Mouse (Mus musculus): ENCODE measurements around the gene Kmo. TPM values are rescaled to one million over a fixed set of nuclear protein-coding genes. Genes with fewer than 3 reads are reported as not detected.
A peak's percentile ranks its signal among the peaks of the same experiment; 100 is the strongest.

The Kmo gene
- polyA plus RNA-seq, 1 experiment = 11.4 TPM

DNA sequence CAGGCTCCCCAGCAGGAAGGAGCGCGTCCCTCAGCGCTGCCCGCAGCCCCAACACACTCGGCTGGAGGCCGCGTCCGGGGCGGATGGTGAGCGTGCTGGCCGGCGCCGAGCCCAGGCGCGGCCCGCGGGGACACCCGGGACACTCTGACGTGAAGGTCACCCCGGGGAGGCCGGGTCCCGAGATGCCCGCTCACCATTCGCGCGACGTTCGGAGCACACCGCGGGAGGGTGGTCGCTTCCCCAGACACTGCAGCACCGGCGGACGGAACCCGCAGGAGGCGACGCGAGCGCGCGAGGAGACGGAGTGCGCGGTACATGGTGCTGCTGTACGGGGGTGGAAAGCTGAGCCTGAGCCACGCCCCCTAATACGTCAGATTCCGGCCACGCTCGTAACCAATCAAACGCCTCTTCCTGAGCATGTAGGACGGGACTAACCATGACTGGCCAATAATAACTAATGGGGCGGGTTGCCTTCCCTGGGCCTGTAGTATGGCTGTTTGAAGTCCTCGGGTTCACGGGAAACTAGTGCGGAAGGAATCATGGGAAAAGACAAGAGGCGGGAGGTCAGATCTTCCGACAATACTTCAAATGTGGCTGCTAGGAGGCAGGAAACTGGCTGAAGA is 5.2 kb downstream of the Kmo start, which contains the start of gene Fh1:
TSS of gene Fh1 (minus strand) at position 379 of the 623 bp plus-strand sequence.
- Histone ChIP-seq H3K27ac (ENCODE audit: control insufficient read depth, insufficient read depth, low read depth, low read length, poor library complexity) (peak within 1 kb of the TSS; percentile 59), H3K4me1 (ENCODE audit: control insufficient read depth, insufficient read depth, low read length) (peaks cover 3% of the 10 kb centered on the region), H3K4me3 (replicated peaks; ENCODE audit: control insufficient read depth, low read depth, low read length) (peak within 1 kb of the TSS; percentile 87)
- TF ChIP-seq CTCF (IDR thresholded peaks at IDR 0.05; ENCODE audit: control insufficient read depth, insufficient read depth, low read length) (peak; percentile 9; the same call in 1 of the 2 replicates), POLR2A (IDR thresholded peaks at IDR 0.05; ENCODE audit: borderline replicate concordance, control insufficient read depth, low read depth, low read length) (peak; percentile 96)
- WGBS = under 1% methylated on average over 57 of the region's 58 CpGs

DNA sequence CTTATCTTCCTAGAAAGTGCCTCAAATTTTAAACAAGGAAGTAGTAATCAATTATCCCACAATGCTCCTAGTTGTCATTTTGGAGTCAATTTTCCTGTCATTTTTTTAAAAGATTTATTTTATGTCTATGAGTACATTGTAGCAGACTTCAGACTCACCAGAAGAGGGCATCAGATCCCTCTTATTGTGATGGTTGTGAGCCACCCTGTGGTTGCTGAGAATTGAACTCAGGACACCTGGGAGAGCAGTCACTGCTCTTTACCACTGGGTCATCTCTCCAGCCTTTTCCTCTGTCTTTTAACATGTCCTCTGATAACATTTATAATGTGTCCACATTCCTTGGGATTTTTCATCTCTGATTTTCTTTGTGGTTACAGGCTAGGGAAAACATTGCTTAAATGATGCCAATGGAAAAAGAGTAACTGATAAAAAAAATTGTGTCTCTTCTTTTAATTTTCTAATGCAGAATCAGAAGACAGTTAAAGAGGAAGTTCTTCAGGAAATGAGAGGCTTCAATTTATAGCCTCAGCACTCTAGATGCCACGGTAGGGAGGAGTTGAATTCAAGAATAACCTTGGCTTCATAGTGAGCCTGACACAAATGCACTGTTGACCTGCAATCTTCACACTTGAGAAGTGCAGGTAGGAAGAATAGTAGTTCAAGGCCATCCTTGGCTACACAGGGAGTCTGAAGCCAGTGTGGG is 6.0 kb downstream of the Kmo start:
- TF ChIP-seq CTCF (IDR thresholded peaks at IDR 0.05; ENCODE audit: control insufficient read depth, insufficient read depth, low read length) = peak; percentile 50; the same call in 1 of the 2 replicates
- no peak for TF ChIP-seq POLR2A (IDR thresholded peaks at IDR 0.05; ENCODE audit: borderline replicate concordance, control insufficient read depth, low read depth, low read length)
- Histone ChIP-seq H3K4me3 (replicated peaks; ENCODE audit: control insufficient read depth, low read depth, low read length) (peak overlapping the region; percentile 87), H3K4me1 (ENCODE audit: control insufficient read depth, insufficient read depth, low read length) (peaks cover 3% of the 10 kb centered on the region), H3K27ac (ENCODE audit: control insufficient read depth, insufficient read depth, low read depth, low read length, poor library complexity) (no peak overlapping the region; the same call in 1 of the 2 replicates)
- WGBS = 2% methylated on average over 1 of the region's 1 CpGs

DNA sequence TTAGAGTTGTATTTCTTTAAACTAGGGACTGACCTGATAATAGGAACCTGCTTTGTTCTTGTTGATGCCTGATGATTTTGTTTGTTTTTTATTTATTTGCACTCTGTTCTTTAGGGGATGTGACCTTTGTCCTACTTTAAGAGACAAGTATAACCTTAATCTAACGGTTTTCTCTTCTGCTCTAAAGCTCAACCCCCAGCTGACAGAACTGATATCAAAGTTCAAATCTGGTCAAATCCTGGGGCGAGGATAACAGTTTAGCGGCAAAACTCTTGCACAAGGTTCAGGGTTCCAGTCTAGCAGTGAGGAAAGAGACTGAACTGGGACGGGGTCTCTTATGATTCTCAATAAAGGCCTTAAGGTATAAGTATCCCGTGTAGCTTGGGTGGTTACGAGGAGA is 9.1 kb downstream of the Kmo start:
- TF ChIP-seq CTCF (IDR thresholded peaks at IDR 0.05; ENCODE audit: control insufficient read depth, insufficient read depth, low read length) (no peak), POLR2A (IDR thresholded peaks at IDR 0.05; ENCODE audit: borderline replicate concordance, control insufficient read depth, low read depth, low read length) (no peak)
- 79% methylated on average over 6 of the region's 6 CpGs for WGBS
- H3K4me1 ChIP-seq (ENCODE audit: control insufficient read depth, insufficient read depth, low read length) = peaks cover 3% of the 10 kb centered on the region

DNA sequence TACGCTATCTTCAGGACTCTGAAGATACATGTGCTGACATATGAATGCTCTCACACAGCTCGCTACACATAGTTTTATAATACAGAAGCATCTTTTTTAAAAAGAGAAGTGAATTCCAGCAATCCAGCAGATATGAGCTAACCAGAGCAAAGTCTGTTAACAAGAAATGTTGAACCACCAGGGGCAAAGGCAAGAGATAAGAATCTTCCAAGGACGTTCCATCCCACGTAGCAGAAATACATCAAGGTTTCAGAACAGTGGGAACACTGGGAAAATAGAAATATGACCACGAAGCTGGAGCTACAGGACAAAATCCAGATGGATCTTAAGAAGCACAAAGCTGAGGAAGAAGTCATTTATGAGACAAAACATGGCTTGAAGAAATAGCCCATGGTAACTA is 10.2 kb downstream of the Kmo start:
- no peak overlapping the region for H3K4me3 ChIP-seq (replicated peaks; ENCODE audit: control insufficient read depth, low read depth, low read length)
- no peak overlapping the region for H3K27ac ChIP-seq (ENCODE audit: control insufficient read depth, insufficient read depth, low read depth, low read length, poor library complexity)
- TF ChIP-seq POLR2A (IDR thresholded peaks at IDR 0.05; ENCODE audit: borderline replicate concordance, control insufficient read depth, low read depth, low read length) (no peak), CTCF (IDR thresholded peaks at IDR 0.05; ENCODE audit: control insufficient read depth, insufficient read depth, low read length) (no peak)
- WGBS = 76% methylated on average over 5 of the region's 5 CpGs
- H3K4me1 ChIP-seq (ENCODE audit: control insufficient read depth, insufficient read depth, low read length) = peaks cover 3% of the 10 kb centered on the region

More for the DNA sequence above, 9.1 kb downstream of the Kmo start:
- no peak overlapping the region for H3K4me3 ChIP-seq (replicated peaks; ENCODE audit: control insufficient read depth, low read depth, low read length)
- no peak overlapping the region for H3K27ac ChIP-seq (ENCODE audit: control insufficient read depth, insufficient read depth, low read depth, low read length, poor library complexity)

DNA sequence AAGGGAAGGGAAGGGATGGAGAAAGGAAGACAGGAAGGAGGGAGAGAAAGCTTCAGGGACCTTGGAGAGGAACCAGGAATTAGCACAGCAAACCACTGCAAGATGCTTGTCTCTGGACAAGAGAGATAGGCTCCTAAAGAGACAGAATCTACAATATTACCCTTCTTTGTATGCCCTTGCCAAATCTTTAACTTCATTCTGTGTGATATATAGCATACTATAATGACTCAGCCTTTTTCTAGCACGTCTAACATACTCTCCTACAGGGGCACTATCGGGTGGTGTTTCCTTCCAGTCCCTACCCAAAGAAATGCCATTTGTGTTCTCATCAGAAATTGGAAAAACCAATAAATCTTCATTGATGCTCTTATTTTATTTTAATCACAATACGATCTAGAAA is 10.9 kb downstream of the Kmo start:
- TF ChIP-seq POLR2A (IDR thresholded peaks at IDR 0.05; ENCODE audit: borderline replicate concordance, control insufficient read depth, low read depth, low read length) (no peak), CTCF (IDR thresholded peaks at IDR 0.05; ENCODE audit: control insufficient read depth, insufficient read depth, low read length) (no peak)

DNA sequence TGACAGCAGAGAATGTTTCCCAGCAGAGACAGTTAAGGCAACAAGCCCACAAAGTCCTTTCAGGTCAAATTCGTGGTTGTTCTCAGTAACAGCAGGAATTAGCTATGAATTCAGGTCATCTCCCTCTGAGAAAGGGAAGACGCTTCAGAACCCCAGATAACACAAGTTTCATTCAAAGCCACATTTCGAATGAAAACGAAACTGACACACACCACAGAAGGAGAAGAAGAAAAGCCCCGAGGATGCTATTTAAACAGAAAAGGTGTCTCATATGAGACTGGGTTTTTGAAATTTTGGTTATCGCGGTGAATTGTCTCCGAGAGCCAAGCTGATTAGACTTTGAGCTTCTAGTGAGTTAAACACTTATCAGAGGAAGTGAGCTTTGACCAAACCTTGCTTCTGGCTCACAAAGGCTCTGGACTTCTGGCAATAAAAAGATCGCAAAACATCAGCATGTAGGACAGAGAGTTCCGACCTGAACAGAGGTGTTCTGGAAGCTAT is 11.6 kb downstream of the Kmo start:
- H3K27ac ChIP-seq (ENCODE audit: control insufficient read depth, insufficient read depth, low read depth, low read length, poor library complexity) = peak overlapping the region; percentile 64
- TF ChIP-seq CTCF (IDR thresholded peaks at IDR 0.05; ENCODE audit: control insufficient read depth, insufficient read depth, low read length) (no peak), POLR2A (IDR thresholded peaks at IDR 0.05; ENCODE audit: borderline replicate concordance, control insufficient read depth, low read depth, low read length) (no peak)
- H3K4me3 ChIP-seq (replicated peaks; ENCODE audit: control insufficient read depth, low read depth, low read length) = peak overlapping the region; percentile 48
- H3K4me1 ChIP-seq (ENCODE audit: control insufficient read depth, insufficient read depth, low read length) = peaks cover 4% of the 10 kb centered on the region
- WGBS = 9% methylated on average over 10 of the region's 10 CpGs

More for the DNA sequence above, 10.9 kb downstream of the Kmo start:
- peaks cover 3% of the 10 kb centered on the region for H3K4me1 ChIP-seq (ENCODE audit: control insufficient read depth, insufficient read depth, low read length)
- 40% methylated on average over 3 of the region's 3 CpGs for WGBS
- no peak overlapping the region for H3K27ac ChIP-seq (ENCODE audit: control insufficient read depth, insufficient read depth, low read depth, low read length, poor library complexity)
- H3K4me3 ChIP-seq (replicated peaks; ENCODE audit: control insufficient read depth, low read depth, low read length) = no peak overlapping the region

DNA sequence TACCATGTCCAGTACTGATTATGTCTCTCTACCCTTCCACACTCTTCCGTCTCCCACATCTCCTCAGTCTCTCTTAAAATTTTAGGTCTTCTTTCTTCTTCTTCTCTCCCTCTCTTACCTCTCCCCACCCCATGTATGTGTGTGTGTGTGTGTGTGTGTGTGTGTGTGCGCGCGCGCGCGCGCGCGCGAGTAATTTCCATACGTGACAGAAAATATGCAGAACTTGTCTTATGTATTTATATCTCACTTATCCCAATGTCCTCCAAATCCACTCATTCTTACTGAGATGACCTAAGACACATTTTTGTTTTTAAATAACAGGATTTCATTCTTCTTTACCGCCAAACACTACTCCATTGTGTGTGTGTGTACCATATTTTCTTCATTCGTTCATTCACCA is 12.3 kb downstream of the Kmo start:
- WGBS = 89% methylated on average over 14 of the region's 14 CpGs
- Histone ChIP-seq H3K4me3 (replicated peaks; ENCODE audit: control insufficient read depth, low read depth, low read length) (no peak overlapping the region), H3K4me1 (ENCODE audit: control insufficient read depth, insufficient read depth, low read length) (peaks cover 3% of the 10 kb centered on the region; the same call in 1 of the 2 replicates), H3K27ac (ENCODE audit: control insufficient read depth, insufficient read depth, low read depth, low read length, poor library complexity) (no peak overlapping the region)
- no peak for TF ChIP-seq CTCF (IDR thresholded peaks at IDR 0.05; ENCODE audit: control insufficient read depth, insufficient read depth, low read length)
- TF ChIP-seq POLR2A (IDR thresholded peaks at IDR 0.05; ENCODE audit: borderline replicate concordance, control insufficient read depth, low read depth, low read length) = no peak

DNA sequence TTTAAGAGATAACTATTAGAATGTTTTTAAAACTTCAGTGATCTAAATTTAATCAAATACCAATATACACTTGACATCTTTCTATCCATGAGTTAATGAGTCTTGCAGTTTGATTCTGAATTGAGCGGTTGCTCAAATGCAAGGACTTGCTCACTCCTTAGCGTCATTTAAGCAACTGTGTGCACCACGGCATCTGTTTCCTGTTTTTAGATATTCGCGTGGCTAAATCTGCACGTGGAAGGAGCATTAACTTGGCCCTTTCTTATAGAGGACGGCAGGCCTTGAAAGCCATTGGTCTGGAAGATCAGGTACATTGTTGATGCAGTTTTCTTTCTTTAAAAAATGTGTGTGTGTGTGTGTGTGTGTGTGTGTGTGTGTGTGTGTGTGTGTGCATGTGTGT is 17.5 kb downstream of the Kmo start:
- WGBS = 5% methylated on average over 7 of the region's 7 CpGs
- TF ChIP-seq CTCF (IDR thresholded peaks at IDR 0.05; ENCODE audit: control insufficient read depth, insufficient read depth, low read length) (no peak), POLR2A (IDR thresholded peaks at IDR 0.05; ENCODE audit: borderline replicate concordance, control insufficient read depth, low read depth, low read length) (no peak)
- peak overlapping the region; percentile 72; the same call in 1 of the 2 replicates for H3K27ac ChIP-seq (ENCODE audit: control insufficient read depth, insufficient read depth, low read depth, low read length, poor library complexity)
- no peak overlapping the region for H3K4me3 ChIP-seq (replicated peaks; ENCODE audit: control insufficient read depth, low read depth, low read length)
- peaks cover 17% of the 10 kb centered on the region for H3K4me1 ChIP-seq (ENCODE audit: control insufficient read depth, insufficient read depth, low read length)
